Mouse (Mus musculus) ES-E14 (cell line): ENCODE measurements around the gene Loxl1.
"Not testable (repeated sequence)": the region's sequence is repeated elsewhere in the genome, so short reads cannot be mapped to it uniquely, and the experiment has no call there.

Experiments
- CHD2 ChIP-seq: IDR thresholded peaks from 2 replicates; pipeline ENCODE4 v1.6.1; 2014; ENCODE audit warnings: mild to moderate bottlenecking, low read depth, low read length, inconsistent platforms
- HCFC1 ChIP-seq: IDR thresholded peaks from 2 replicates; pipeline ENCODE4 v1.6.1; 2012; ENCODE audit warnings: low read length, inconsistent platforms, borderline replicate concordance; ENCODE audit not compliant: insufficient read depth
- ZNF384 ChIP-seq: IDR thresholded peaks from 2 replicates; pipeline ENCODE4 v1.6.1; 2012; ENCODE audit warnings: low read depth, low read length, inconsistent platforms

DNA sequence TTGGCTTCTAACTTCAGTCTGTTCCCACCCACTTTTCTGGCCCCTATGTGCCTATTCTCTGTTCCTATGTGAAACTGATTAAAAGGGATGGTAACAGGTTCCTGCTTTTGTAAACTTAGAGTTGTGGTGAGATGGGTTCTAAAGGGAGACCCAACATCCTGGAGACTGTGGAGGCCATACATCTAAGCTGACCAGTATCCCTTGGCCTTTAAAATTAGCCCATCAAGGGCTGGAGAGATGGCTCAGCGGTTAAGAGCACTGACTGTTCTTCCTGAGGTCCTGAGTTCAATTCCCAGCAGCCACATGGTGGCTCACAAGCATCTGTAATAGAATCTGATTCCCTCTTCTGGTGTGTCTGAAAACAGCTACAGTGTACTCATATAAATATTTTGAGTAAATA, 62.3 kb downstream of the Loxl1 start:
- not testable (repeated sequence) for TF ChIP-seq HCFC1, CHD2, ZNF384
